Mouse (Mus musculus): ENCODE results near the gene Clec2g. TPM values are rescaled to one million over a fixed set of nuclear protein-coding genes. Genes with fewer than 3 reads are reported as not detected.
"Not testable (repeated sequence)": the region's sequence is repeated elsewhere in the genome, so short reads cannot be mapped to it uniquely, and the experiment has no call there.

Gene Clec2g
- polyA plus RNA-seq, 1 experiment from 2014 or later = not detected

GRCm38 (mm10) chr6:128972687-128973438, 38.7 kb downstream of the Clec2g start:
- WGBS = 81% methylated on average over 5 of the region's 5 CpGs
- no peaks in the 10 kb centered on the region for H3K27me3 ChIP-seq (ENCODE audit: control insufficient read depth, insufficient read depth, low read length)
- no peaks in the 10 kb centered on the region for H3K36me3 ChIP-seq (ENCODE audit: control insufficient read depth, insufficient read depth, low read length)
- no peak overlapping the region for H3K9ac ChIP-seq (ENCODE audit: low read length)
- no peak overlapping the region for H3K4me2 ChIP-seq (ENCODE audit: low read length)
- H3K9me3 ChIP-seq (ENCODE audit: control insufficient read depth, low read length) = no peaks in the 10 kb centered on the region
- no peak overlapping the region for H3K4me3 ChIP-seq (ENCODE audit: control insufficient read depth in 1 of 2, insufficient read depth in 1 of 2, low read depth in 1 of 2, low read length in 2 of 2)
- no peak for ATAC-seq (ENCODE audit: insufficient number of reproducible peaks, insufficient read depth, low FRiP score, low read depth)
- no peaks in the 10 kb centered on the region for H3K4me1 ChIP-seq (ENCODE audit: control insufficient read depth in 2 of 2, insufficient read depth in 2 of 2, low read length in 2 of 2)
- no peak overlapping the region for H3K27ac ChIP-seq (replicated peaks in 1 of 2; ENCODE audit: control insufficient read depth in 1 of 2, insufficient read depth in 1 of 2, low read depth in 2 of 2, low read length in 2 of 2)

- Histone ChIP-seq H3K36me3 (ENCODE audit: control insufficient read depth, insufficient read depth, low read length) (no peaks in the 10 kb centered on the region), H3K4me1 (ENCODE audit: control insufficient read depth in 2 of 2, insufficient read depth in 2 of 2, low read length in 2 of 2) (no peaks in the 10 kb centered on the region), H3K9ac (ENCODE audit: low read length) (no peak overlapping the region), H3K27me3 (ENCODE audit: control insufficient read depth, insufficient read depth, low read length) (no peaks in the 10 kb centered on the region), H3K27ac (replicated peaks in 1 of 2; ENCODE audit: control insufficient read depth in 1 of 2, insufficient read depth in 1 of 2, low read depth in 2 of 2, low read length in 2 of 2) (no peak overlapping the region), H3K9me3 (ENCODE audit: control insufficient read depth, low read length) (no peaks in the 10 kb centered on the region), H3K4me2 (ENCODE audit: low read length) (no peak overlapping the region), H3K4me3 (ENCODE audit: control insufficient read depth in 1 of 2, insufficient read depth in 1 of 2, low read depth in 1 of 2, low read length in 2 of 2) (no peak overlapping the region)
- 91% methylated on average over 3 of the region's 3 CpGs for WGBS
- no peak for ATAC-seq (ENCODE audit: insufficient number of reproducible peaks, insufficient read depth, low FRiP score, low read depth)
Observed at GRCm38 (mm10) chr6:128973439-128973697, 39.2 kb downstream of the Clec2g start.

GRCm38 (mm10) chr6:128974850-128975249, 40.7 kb downstream of the Clec2g start:
- H3K4me1 ChIP-seq (ENCODE audit: control insufficient read depth in 2 of 2, insufficient read depth in 2 of 2, low read length in 2 of 2); H3K4me3 ChIP-seq (ENCODE audit: control insufficient read depth in 1 of 2, insufficient read depth in 1 of 2, low read depth in 1 of 2, low read length in 2 of 2); H3K4me2 ChIP-seq (ENCODE audit: low read length); H3K9me3 ChIP-seq (ENCODE audit: control insufficient read depth, low read length); H3K9ac ChIP-seq (ENCODE audit: low read length); ATAC-seq (ENCODE audit: insufficient number of reproducible peaks, insufficient read depth, low FRiP score, low read depth); H3K27ac ChIP-seq (replicated peaks in 1 of 2; ENCODE audit: control insufficient read depth in 1 of 2, insufficient read depth in 1 of 2, low read depth in 2 of 2, low read length in 2 of 2); H3K27me3 ChIP-seq (ENCODE audit: control insufficient read depth, insufficient read depth, low read length); H3K36me3 ChIP-seq (ENCODE audit: control insufficient read depth, insufficient read depth, low read length): not testable (repeated sequence)

- Histone ChIP-seq H3K4me2 (ENCODE audit: low read length) (no peak overlapping the region), H3K4me1 (ENCODE audit: control insufficient read depth in 2 of 2, insufficient read depth in 2 of 2, low read length in 2 of 2) (no peaks in the 10 kb centered on the region), H3K27ac (replicated peaks in 1 of 2; ENCODE audit: control insufficient read depth in 1 of 2, insufficient read depth in 1 of 2, low read depth in 2 of 2, low read length in 2 of 2) (no peak overlapping the region), H3K4me3 (ENCODE audit: control insufficient read depth in 1 of 2, insufficient read depth in 1 of 2, low read depth in 1 of 2, low read length in 2 of 2) (no peak overlapping the region), H3K9ac (ENCODE audit: low read length) (no peak overlapping the region), H3K27me3 (ENCODE audit: control insufficient read depth, insufficient read depth, low read length) (no peaks in the 10 kb centered on the region), H3K36me3 (ENCODE audit: control insufficient read depth, insufficient read depth, low read length) (no peaks in the 10 kb centered on the region), H3K9me3 (ENCODE audit: control insufficient read depth, low read length) (no peaks in the 10 kb centered on the region)
- no peak for ATAC-seq (ENCODE audit: insufficient number of reproducible peaks, insufficient read depth, low FRiP score, low read depth)
Observed at GRCm38 (mm10) chr6:128976194-128976593, 42.0 kb downstream of the Clec2g start.

- not testable (repeated sequence) for H3K9ac ChIP-seq (ENCODE audit: low read length); H3K4me2 ChIP-seq (ENCODE audit: low read length); ATAC-seq (ENCODE audit: insufficient number of reproducible peaks, insufficient read depth, low FRiP score, low read depth); H3K27me3 ChIP-seq (ENCODE audit: control insufficient read depth, insufficient read depth, low read length); H3K4me3 ChIP-seq (ENCODE audit: control insufficient read depth in 1 of 2, insufficient read depth in 1 of 2, low read depth in 1 of 2, low read length in 2 of 2); H3K27ac ChIP-seq (replicated peaks in 1 of 2; ENCODE audit: control insufficient read depth in 1 of 2, insufficient read depth in 1 of 2, low read depth in 2 of 2, low read length in 2 of 2); H3K4me1 ChIP-seq (ENCODE audit: control insufficient read depth in 2 of 2, insufficient read depth in 2 of 2, low read length in 2 of 2); H3K9me3 ChIP-seq (ENCODE audit: control insufficient read depth, low read length); H3K36me3 ChIP-seq (ENCODE audit: control insufficient read depth, insufficient read depth, low read length)
- 79% methylated on average over 4 of the region's 4 CpGs for WGBS
Observed at GRCm38 (mm10) chr6:128981951-128982541, 47.9 kb downstream of the Clec2g start.

GRCm38 (mm10) chr6:128992337-128992736, 58.2 kb downstream of the Clec2g start:
- Histone ChIP-seq H3K9me3 (ENCODE audit: control insufficient read depth, low read length) (no peaks in the 10 kb centered on the region), H3K4me1 (ENCODE audit: control insufficient read depth in 2 of 2, insufficient read depth in 2 of 2, low read length in 2 of 2) (no peaks in the 10 kb centered on the region), H3K4me3 (ENCODE audit: control insufficient read depth in 1 of 2, insufficient read depth in 1 of 2, low read depth in 1 of 2, low read length in 2 of 2) (no peak overlapping the region), H3K9ac (ENCODE audit: low read length) (no peak overlapping the region), H3K36me3 (ENCODE audit: control insufficient read depth, insufficient read depth, low read length) (no peaks in the 10 kb centered on the region), H3K27ac (replicated peaks in 1 of 2; ENCODE audit: control insufficient read depth in 1 of 2, insufficient read depth in 1 of 2, low read depth in 2 of 2, low read length in 2 of 2) (no peak overlapping the region), H3K27me3 (ENCODE audit: control insufficient read depth, insufficient read depth, low read length) (no peaks in the 10 kb centered on the region), H3K4me2 (ENCODE audit: low read length) (no peak overlapping the region)
- 72% methylated on average over 2 of the region's 2 CpGs for WGBS
- ATAC-seq (ENCODE audit: insufficient number of reproducible peaks, insufficient read depth, low FRiP score, low read depth) = no peak

GRCm38 (mm10) chr6:128992753-128993152, 58.6 kb downstream of the Clec2g start:
- no peaks in the 10 kb centered on the region for H3K27me3 ChIP-seq (ENCODE audit: control insufficient read depth, insufficient read depth, low read length)
- H3K27ac ChIP-seq (replicated peaks in 1 of 2; ENCODE audit: control insufficient read depth in 1 of 2, insufficient read depth in 1 of 2, low read depth in 2 of 2, low read length in 2 of 2) = no peak overlapping the region
- no peaks in the 10 kb centered on the region for H3K4me1 ChIP-seq (ENCODE audit: control insufficient read depth in 2 of 2, insufficient read depth in 2 of 2, low read length in 2 of 2)
- no peaks in the 10 kb centered on the region for H3K9me3 ChIP-seq (ENCODE audit: control insufficient read depth, low read length)
- H3K36me3 ChIP-seq (ENCODE audit: control insufficient read depth, insufficient read depth, low read length) = no peaks in the 10 kb centered on the region
- 84% methylated on average over 3 of the region's 3 CpGs for WGBS
- no peak overlapping the region for H3K4me2 ChIP-seq (ENCODE audit: low read length)
- H3K9ac ChIP-seq (ENCODE audit: low read length) = no peak overlapping the region
- no peak for ATAC-seq (ENCODE audit: insufficient number of reproducible peaks, insufficient read depth, low FRiP score, low read depth)
- no peak overlapping the region for H3K4me3 ChIP-seq (ENCODE audit: control insufficient read depth in 1 of 2, insufficient read depth in 1 of 2, low read depth in 1 of 2, low read length in 2 of 2)

DNA sequence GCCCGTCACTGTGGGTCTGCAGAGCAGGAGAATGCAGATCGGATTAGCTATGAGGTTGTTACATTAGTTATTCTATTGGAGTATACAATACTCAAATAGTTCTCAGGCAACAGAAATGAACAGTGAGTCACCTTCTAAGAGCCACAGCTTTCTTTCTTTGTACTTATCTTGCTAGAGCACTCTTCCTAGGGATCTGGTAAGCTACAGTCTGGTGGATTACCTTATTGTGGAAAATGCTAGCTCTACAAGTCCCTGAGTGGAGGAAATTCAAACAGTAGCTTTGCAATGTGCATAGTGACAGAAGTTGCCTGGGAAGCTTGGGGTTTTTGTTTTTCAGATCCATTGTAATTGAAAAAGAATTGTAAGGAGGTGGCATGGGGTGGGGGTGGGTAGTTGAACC, 59.0 kb downstream of the Clec2g start:
- ATAC-seq (ENCODE audit: insufficient number of reproducible peaks, insufficient read depth, low FRiP score, low read depth) = no peak
- 81% methylated on average over 2 of the region's 2 CpGs for WGBS
- H3K4me1 ChIP-seq (ENCODE audit: control insufficient read depth in 2 of 2, insufficient read depth in 2 of 2, low read length in 2 of 2) = no peaks in the 10 kb centered on the region
- no peaks in the 10 kb centered on the region for H3K27me3 ChIP-seq (ENCODE audit: control insufficient read depth, insufficient read depth, low read length)
- H3K36me3 ChIP-seq (ENCODE audit: control insufficient read depth, insufficient read depth, low read length) = no peaks in the 10 kb centered on the region
- no peak overlapping the region for H3K4me2 ChIP-seq (ENCODE audit: low read length)
- H3K9me3 ChIP-seq (ENCODE audit: control insufficient read depth, low read length) = no peaks in the 10 kb centered on the region
- no peak overlapping the region for H3K4me3 ChIP-seq (ENCODE audit: control insufficient read depth in 1 of 2, insufficient read depth in 1 of 2, low read depth in 1 of 2, low read length in 2 of 2)
- H3K27ac ChIP-seq (replicated peaks in 1 of 2; ENCODE audit: control insufficient read depth in 1 of 2, insufficient read depth in 1 of 2, low read depth in 2 of 2, low read length in 2 of 2) = no peak overlapping the region
- no peak overlapping the region for H3K9ac ChIP-seq (ENCODE audit: low read length)

Data from heart, embryonic 14.5 days (tissue).